Mouse (Mus musculus): ENCODE results near the gene Trpm3. TPM values are rescaled to one million over a fixed set of nuclear protein-coding genes. Genes with fewer than 3 reads are reported as not detected.
A peak's percentile ranks its signal among the peaks of the same experiment; 100 is the strongest.

Trpm3 gene
- total RNA-seq, 2 experiments from 2014 or later = 1.3 to 1.7 TPM

- peak; percentile 73 to 78 for DNase-seq
- intact Hi-C loops (cut with DNase I) = loop anchor here (1.0 to 2.0 kb wide), 3 partner anchors 24 to 285 kb away; no protein-coding TSS in a partner anchor
Observed at GRCm38 (mm10) chr19:22940487-22940886, 801.6 kb downstream of the Trpm3 start.

- intact Hi-C loops (cut with DNase I) = loop anchor here (1.0 to 2.0 kb wide), 3 partner anchors 25 to 284 kb away; no protein-coding TSS in a partner anchor
- no peak for DNase-seq
Observed at GRCm38 (mm10) chr19:22940956-22941355, 802.1 kb downstream of the Trpm3 start.

GRCm38 (mm10) chr19:22952480-22952879 is 813.6 kb downstream of the Trpm3 start:
- no peak for DNase-seq
- intact Hi-C loops (cut with DNase I) = no loop called here

GRCm38 (mm10) chr19:22953191-22953590 is 814.3 kb downstream of the Trpm3 start:
- intact Hi-C loops (cut with DNase I) = no loop called here
- DNase-seq = no peak

- intact Hi-C loops (cut with DNase I) = no loop called here
- DNase-seq = no peak
Observed at GRCm38 (mm10) chr19:22958414-22958813, 819.6 kb downstream of the Trpm3 start.

- no peak for DNase-seq
- intact Hi-C loops (cut with DNase I) = no loop called here
Observed at GRCm38 (mm10) chr19:22960450-22961265, 821.8 kb downstream of the Trpm3 start.

GRCm38 (mm10) chr19:22962001-22962708 is 823.3 kb downstream of the Trpm3 start:
- intact Hi-C loops (cut with DNase I) = no loop called here
- DNase-seq = no peak

GRCm38 (mm10) chr19:22962731-22963130 is 823.9 kb downstream of the Trpm3 start:
- no peak for DNase-seq
- intact Hi-C loops (cut with DNase I) = no loop called here

GRCm38 (mm10) chr19:22963726-22964398 is 825.0 kb downstream of the Trpm3 start:
- intact Hi-C loops (cut with DNase I) = no loop called here
- no peak for DNase-seq

- DNase-seq = no peak
- intact Hi-C loops (cut with DNase I) = no loop called here
Observed at GRCm38 (mm10) chr19:22965470-22965869, 826.6 kb downstream of the Trpm3 start.

- DNase-seq = no peak
- intact Hi-C loops (cut with DNase I) = no loop called here
Observed at GRCm38 (mm10) chr19:22973294-22973693, 834.4 kb downstream of the Trpm3 start.

- intact Hi-C loops (cut with DNase I) = no loop called here
- DNase-seq = no peak
Observed at GRCm38 (mm10) chr19:22973727-22974126, 834.9 kb downstream of the Trpm3 start.

- intact Hi-C loops (cut with DNase I) = no loop called here
Observed at GRCm38 (mm10) chr19:22975801-22976200, 837.0 kb downstream of the Trpm3 start.

GRCm38 (mm10) chr19:22977508-22977907 is 838.7 kb downstream of the Trpm3 start:
- intact Hi-C loops (cut with DNase I) = no loop called here
- no peak for DNase-seq

More at GRCm38 (mm10) chr19:22975801-22976200, 837.0 kb downstream of the Trpm3 start:
- no peak for DNase-seq

GRCm38 (mm10) chr19:22978763-22979162 is 839.9 kb downstream of the Trpm3 start:
- intact Hi-C loops (cut with DNase I) = no loop called here
- no peak for DNase-seq

GRCm38 (mm10) chr19:22979191-22979590 is 840.3 kb downstream of the Trpm3 start:
- intact Hi-C loops (cut with DNase I) = no loop called here
- DNase-seq = no peak

- intact Hi-C loops (cut with DNase I) = no loop called here
Observed at GRCm38 (mm10) chr19:22987914-22988313, 849.1 kb downstream of the Trpm3 start.

GRCm38 (mm10) chr19:22993946-22994345 is 855.1 kb downstream of the Trpm3 start:
- intact Hi-C loops (cut with DNase I) = no loop called here
- DNase-seq = no peak

More at GRCm38 (mm10) chr19:22987914-22988313, 849.1 kb downstream of the Trpm3 start:
- DNase-seq = no peak

GRCm38 (mm10) chr19:22994531-22994930 is 855.7 kb downstream of the Trpm3 start:
- no peak for DNase-seq
- intact Hi-C loops (cut with DNase I) = no loop called here

GRCm38 (mm10) chr19:23000293-23000692 is 861.4 kb downstream of the Trpm3 start:
- intact Hi-C loops (cut with DNase I) = no loop called here
- DNase-seq = no peak

GRCm38 (mm10) chr19:23003861-23004260 is 865.0 kb downstream of the Trpm3 start:
- DNase-seq = no peak
- intact Hi-C loops (cut with DNase I) = no loop called here
